Mouse (Mus musculus) limb, embryonic 15.5 days (tissue): ENCODE measurements at regions not wholly inside any gene's neighbourhood (a gene's known extent, or its start where the extent isn't known, plus 50 kb on each side); places are given as distances from the start of the nearest gene placed in this dataset.

Experiments used
- ATAC-seq: fragments of 200-750 bp; cut with Nextera tagmentation; 2 replicates; pipeline ENCODE4 v1.8.0; 2017; ENCODE audit warnings: low read depth, moderate TSS enrichment; ENCODE audit not compliant: insufficient number of reproducible peaks, low FRiP score, low TSS enrichment
- H3K27ac ChIP-seq: fragments of 300-500 bp; sonication (generic); 2 replicates; pipeline ENCODE4 v1.5.1; 2015; ENCODE audit warnings: moderate library complexity, mild to moderate bottlenecking, inconsistent platforms
- H3K27me3 ChIP-seq: fragments of 300-500 bp; sonication (generic); 2 replicates; pipeline ENCODE4 v1.6.1; 2015; ENCODE audit warnings: inconsistent platforms
- H3K36me3 ChIP-seq: fragments of 300-500 bp; sonication (generic); 2 replicates; pipeline ENCODE4 v1.6.1; 2015; ENCODE audit warnings: inconsistent platforms
- H3K4me1 ChIP-seq: fragments of 300-500 bp; sonication (generic); 2 replicates; pipeline ENCODE4 v1.6.1; 2015; ENCODE audit warnings: inconsistent platforms
- H3K4me2 ChIP-seq: fragments of 300-500 bp; sonication (generic); 2 replicates; pipeline ENCODE4 v1.6.1; 2015; ENCODE audit warnings: mild to moderate bottlenecking, inconsistent platforms
- H3K4me3 ChIP-seq: fragments of 300-500 bp; sonication (generic); 2 replicates; pipeline ENCODE4 v1.5.1; 2015; ENCODE audit warnings: mild to moderate bottlenecking, inconsistent platforms
- H3K9ac ChIP-seq: fragments of 300-500 bp; sonication (generic); 2 replicates; pipeline ENCODE4 v1.6.1; 2015; ENCODE audit warnings: inconsistent platforms
- H3K9me3 ChIP-seq: fragments of 300-500 bp; sonication (generic); 2 replicates; pipeline ENCODE4 v1.6.1; 2016; ENCODE audit warnings: inconsistent platforms
- WGBS: fragments of 180-500 bp; shearing (Covaris S2); methylation state at CpG from one replicate; pipeline ENCODE4 v1.1.7; 2015; 5-methylcytosine and 5-hydroxymethylcytosine counted together

GRCm38 (mm10) chr10:97334606-97335150 lies 144.7 kb upstream of the Dcn start:
- Histone ChIP-seq H3K27me3 (no peaks in the 10 kb centered on the region), H3K36me3 (no peaks in the 10 kb centered on the region), H3K4me2 (no peak overlapping the region), H3K9ac (no peak overlapping the region), H3K4me3 (no peak overlapping the region), H3K27ac (peak overlapping the region; percentile 51), H3K4me1 (peaks cover 15% of the 10 kb centered on the region), H3K9me3 (no peaks in the 10 kb centered on the region)
- 62% methylated on average over 9 of the region's 9 CpGs for WGBS
- ATAC-seq: no peak

- Histone ChIP-seq H3K4me2 (no peak overlapping the region), H3K4me3 (no peak overlapping the region), H3K27ac (no peak overlapping the region), H3K36me3 (no peaks in the 10 kb centered on the region), H3K4me1 (peaks cover 11% of the 10 kb centered on the region), H3K27me3 (no peaks in the 10 kb centered on the region), H3K9me3 (no peaks in the 10 kb centered on the region), H3K9ac (no peak overlapping the region)
- ATAC-seq: no peak
- 68% methylated on average over 6 of the region's 6 CpGs for WGBS
Measured at GRCm38 (mm10) chr10:97338033-97338692, 141.2 kb upstream of the Dcn start.

- Histone ChIP-seq H3K9me3 (no peaks in the 10 kb centered on the region), H3K9ac (no peak overlapping the region), H3K27me3 (no peaks in the 10 kb centered on the region), H3K4me2 (no peak overlapping the region), H3K36me3 (no peaks in the 10 kb centered on the region), H3K4me3 (no peak overlapping the region), H3K27ac (no peak overlapping the region), H3K4me1 (peaks cover 3% of the 10 kb centered on the region; the same call in 1 of the 2 replicates)
- ATAC-seq: no peak
- 34% methylated on average over 11 of the region's 11 CpGs for WGBS
Measured at GRCm38 (mm10) chr10:97339866-97340706, 139.3 kb upstream of the Dcn start.

GRCm38 (mm10) chr10:97345347-97345746 lies 134.1 kb upstream of the Dcn start:
- Histone ChIP-seq H3K27me3 (no peaks in the 10 kb centered on the region), H3K9ac (no peak overlapping the region), H3K27ac (no peak overlapping the region), H3K4me3 (no peak overlapping the region), H3K9me3 (no peaks in the 10 kb centered on the region), H3K36me3 (no peaks in the 10 kb centered on the region), H3K4me2 (no peak overlapping the region), H3K4me1 (no peaks in the 10 kb centered on the region)
- ATAC-seq: no peak
- 28% methylated on average over 6 of the region's 6 CpGs for WGBS

DNA sequence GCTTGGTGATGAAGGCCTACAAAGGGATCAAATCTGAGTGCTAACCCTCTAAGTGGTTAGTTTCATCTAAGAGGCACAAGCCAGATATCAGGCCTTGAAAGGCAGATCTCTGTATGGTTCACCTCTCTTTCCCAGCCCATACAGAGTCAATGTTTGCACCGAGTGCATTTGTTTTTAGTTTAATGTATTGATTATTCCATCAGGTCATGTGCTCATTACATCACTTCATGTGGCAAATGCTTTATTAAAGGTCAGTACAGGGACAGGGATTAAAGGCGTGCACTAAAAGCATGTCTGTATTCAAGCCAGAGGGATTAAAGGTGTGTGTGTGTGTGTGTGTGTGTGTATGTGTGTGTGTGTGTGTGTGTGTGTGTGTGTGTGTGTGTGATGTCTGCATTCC lies 132.5 kb upstream of the Dcn start:
- H3K4me3 ChIP-seq: no peak overlapping the region
- H3K4me1 ChIP-seq: no peaks in the 10 kb centered on the region
- no peaks in the 10 kb centered on the region for H3K27me3 ChIP-seq
- H3K9ac ChIP-seq: no peak overlapping the region
- WGBS: 81% methylated on average over 2 of the region's 2 CpGs
- H3K4me2 ChIP-seq: no peak overlapping the region
- H3K36me3 ChIP-seq: no peaks in the 10 kb centered on the region
- no peak for ATAC-seq
- no peak overlapping the region for H3K27ac ChIP-seq
- no peaks in the 10 kb centered on the region for H3K9me3 ChIP-seq

DNA sequence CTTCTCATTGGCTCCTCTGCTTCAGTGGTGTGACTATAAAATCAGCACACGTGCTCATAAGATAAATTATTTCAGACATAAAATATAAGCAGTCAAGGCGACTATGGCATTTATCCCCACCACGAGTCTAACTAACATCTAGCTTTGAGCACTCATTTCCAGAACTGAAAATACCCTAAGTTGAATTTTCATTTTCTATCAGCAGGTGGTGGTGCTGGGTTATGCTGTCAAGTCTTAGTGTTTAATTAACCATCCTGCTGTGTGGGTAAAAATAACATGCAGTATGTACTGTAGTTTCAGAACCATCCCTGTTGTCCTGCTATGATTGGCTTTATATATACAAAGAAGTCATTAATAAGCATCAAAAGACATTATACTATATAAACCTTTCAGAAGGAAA lies 110.8 kb upstream of the Dcn start:
- Histone ChIP-seq H3K27me3 (no peaks in the 10 kb centered on the region), H3K4me1 (no peaks in the 10 kb centered on the region), H3K36me3 (no peaks in the 10 kb centered on the region), H3K4me2 (no peak overlapping the region), H3K4me3 (no peak overlapping the region), H3K9ac (no peak overlapping the region), H3K27ac (no peak overlapping the region), H3K9me3 (no peaks in the 10 kb centered on the region)
- 68% methylated on average over 3 of the region's 3 CpGs for WGBS
- no peak for ATAC-seq

DNA sequence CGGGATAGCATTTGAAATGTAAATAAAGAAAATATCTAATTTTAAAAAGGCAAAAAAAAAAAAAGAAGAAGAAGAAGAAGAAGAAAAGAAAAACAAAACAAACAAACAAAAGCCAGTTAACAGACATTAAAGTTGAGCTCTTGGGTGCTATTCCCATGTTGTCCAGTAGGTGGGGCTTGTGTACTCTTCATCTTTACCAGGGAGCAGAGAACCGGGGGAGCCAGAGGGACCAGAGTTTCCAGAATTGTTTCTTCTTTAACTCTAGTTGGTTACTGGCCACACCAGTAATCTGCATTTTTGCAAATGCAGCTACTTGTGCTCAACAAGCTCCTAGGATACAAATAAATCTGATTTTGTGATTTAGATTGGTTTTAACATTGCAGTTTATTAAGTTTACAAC lies 103.6 kb upstream of the Dcn start:
- H3K9ac ChIP-seq: no peak overlapping the region
- H3K9me3 ChIP-seq: no peaks in the 10 kb centered on the region
- H3K4me2 ChIP-seq: no peak overlapping the region
- peaks cover 3% of the 10 kb centered on the region; the same call in 1 of the 2 replicates for H3K4me1 ChIP-seq
- H3K36me3 ChIP-seq: no peaks in the 10 kb centered on the region
- no peak overlapping the region for H3K4me3 ChIP-seq
- ATAC-seq: no peak
- no peaks in the 10 kb centered on the region for H3K27me3 ChIP-seq
- H3K27ac ChIP-seq: no peak overlapping the region
- 10% methylated on average over 2 of the region's 2 CpGs for WGBS

DNA sequence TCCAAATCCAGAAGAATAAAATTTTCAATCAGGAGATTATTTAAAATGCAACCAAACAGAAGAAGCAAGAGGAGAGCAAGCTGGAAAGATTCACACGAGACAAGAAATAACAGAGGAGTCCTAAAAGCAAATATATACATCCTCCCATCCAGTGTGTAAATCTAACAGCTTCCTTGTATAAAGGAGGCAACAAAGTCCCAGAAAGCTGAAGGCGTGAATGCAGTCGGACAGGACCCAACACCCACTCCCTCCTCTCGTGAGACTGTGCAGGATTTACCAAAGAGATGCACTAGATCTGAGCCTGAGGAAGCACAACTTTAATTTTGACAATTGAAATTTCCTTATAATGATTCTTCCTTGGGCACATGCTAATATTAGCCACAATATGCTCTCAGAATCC lies 103.0 kb upstream of the Dcn start:
- Histone ChIP-seq H3K4me3 (no peak overlapping the region), H3K9me3 (no peaks in the 10 kb centered on the region), H3K27me3 (no peaks in the 10 kb centered on the region), H3K27ac (peak overlapping the region; percentile 39), H3K4me1 (peaks cover 3% of the 10 kb centered on the region; the same call in 1 of the 2 replicates), H3K36me3 (no peaks in the 10 kb centered on the region), H3K4me2 (no peak overlapping the region), H3K9ac (no peak overlapping the region)
- 58% methylated on average over 4 of the region's 4 CpGs for WGBS
- ATAC-seq: no peak

- Histone ChIP-seq H3K9me3 (no peaks in the 10 kb centered on the region), H3K4me2 (no peak overlapping the region), H3K4me3 (no peak overlapping the region), H3K27ac (no peak overlapping the region), H3K36me3 (no peaks in the 10 kb centered on the region), H3K9ac (no peak overlapping the region), H3K27me3 (no peaks in the 10 kb centered on the region), H3K4me1 (no peaks in the 10 kb centered on the region; the same call in 1 of the 2 replicates)
- ATAC-seq: no peak
Measured at GRCm38 (mm10) chr10:97381586-97381985, 97.8 kb upstream of the Dcn start.

DNA sequence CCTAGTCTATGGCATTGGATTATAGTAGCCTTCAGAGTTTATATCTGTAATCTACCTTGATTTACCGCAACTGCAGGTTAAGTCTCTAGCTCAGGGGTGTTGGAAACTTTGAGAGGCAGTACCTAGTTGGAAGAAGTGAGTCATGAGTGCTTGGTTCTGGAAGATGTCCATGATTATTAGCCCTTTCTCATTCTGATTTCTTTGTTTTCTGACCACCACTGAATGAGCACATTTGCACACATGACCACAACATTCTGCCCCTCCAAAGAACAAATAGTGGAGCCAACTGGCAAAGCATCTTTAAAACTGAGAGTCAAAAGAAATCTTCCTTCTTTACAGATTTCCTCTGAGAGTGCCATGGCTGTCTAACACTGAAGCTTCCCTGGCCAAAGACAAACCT lies 95.5 kb upstream of the Dcn start:
- no peak overlapping the region for H3K27ac ChIP-seq
- no peak for ATAC-seq
- no peak overlapping the region for H3K4me3 ChIP-seq
- no peaks in the 10 kb centered on the region for H3K27me3 ChIP-seq
- H3K4me2 ChIP-seq: no peak overlapping the region
- 94% methylated on average over 1 of the region's 1 CpGs for WGBS
- no peak overlapping the region for H3K9ac ChIP-seq
- H3K4me1 ChIP-seq: no peaks in the 10 kb centered on the region
- H3K9me3 ChIP-seq: no peaks in the 10 kb centered on the region
- no peaks in the 10 kb centered on the region for H3K36me3 ChIP-seq

GRCm38 (mm10) chr10:97387196-97387876 lies 92.1 kb upstream of the Dcn start:
- Histone ChIP-seq H3K4me1 (no peaks in the 10 kb centered on the region), H3K27ac (no peak overlapping the region), H3K9me3 (no peaks in the 10 kb centered on the region), H3K9ac (no peak overlapping the region), H3K4me3 (no peak overlapping the region), H3K36me3 (no peaks in the 10 kb centered on the region), H3K4me2 (no peak overlapping the region), H3K27me3 (no peaks in the 10 kb centered on the region)
- 65% methylated on average over 3 of the region's 3 CpGs for WGBS
- no peak for ATAC-seq
